Mouse (Mus musculus) hindbrain, embryonic 15.5 days (tissue): ENCODE data around the gene Gm10488. TPM values are rescaled to one million over a fixed set of nuclear protein-coding genes. Genes with fewer than 3 reads are reported as not detected.
"Not testable (repeated sequence)": the region's sequence is repeated elsewhere in the genome, so short reads cannot be mapped to it uniquely, and the experiment has no call there.

Source experiments
- ATAC-seq: fragments of 200-750 bp; cut with Nextera tagmentation; 2 replicates; pipeline ENCODE4 v1.8.0; 2017; ENCODE audit warnings: low read depth, moderate number of reproducible peaks, moderate TSS enrichment; ENCODE audit not compliant: low FRiP score
- H3K27ac ChIP-seq: fragments of 300-500 bp; sonication (generic); replicated peaks from 2 replicates; pipeline ENCODE4 v1.5.1; 2015; ENCODE audit warnings: mild to moderate bottlenecking, inconsistent platforms
- H3K27me3 ChIP-seq: fragments of 300-500 bp; sonication (generic); 2 replicates; pipeline ENCODE4 v1.6.1; 2015; ENCODE audit warnings: control low read depth, inconsistent platforms
- H3K36me3 ChIP-seq: fragments of 300-500 bp; sonication (generic); 2 replicates; pipeline ENCODE4 v1.6.1; 2015; ENCODE audit warnings: control low read depth, inconsistent platforms
- H3K4me1 ChIP-seq: fragments of 300-500 bp; sonication (generic); replicated peaks from 2 replicates; pipeline ENCODE4 v1.6.1; 2015; ENCODE audit warnings: control low read depth, inconsistent platforms
- H3K4me2 ChIP-seq: fragments of 300-500 bp; sonication (generic); 2 replicates; pipeline ENCODE4 v1.6.1; 2015; ENCODE audit warnings: moderate library complexity, mild to moderate bottlenecking, inconsistent platforms
- H3K4me3 ChIP-seq: fragments of 300-500 bp; sonication (generic); 2 replicates; pipeline ENCODE4 v1.5.1; 2015; ENCODE audit warnings: mild to moderate bottlenecking, inconsistent platforms
- H3K9ac ChIP-seq: fragments of 300-500 bp; sonication (generic); 2 replicates; pipeline ENCODE4 v1.6.1; 2015; ENCODE audit warnings: inconsistent platforms
- H3K9me3 ChIP-seq: fragments of 300-500 bp; sonication (generic); 2 replicates; pipeline ENCODE4 v1.6.1; 2016; ENCODE audit warnings: control low read depth, inconsistent platforms
- WGBS: fragments of 180-500 bp; shearing (Covaris S2); methylation state at CpG from one replicate; pipeline ENCODE4 v1.1.7; 2015; 5-methylcytosine and 5-hydroxymethylcytosine counted together
- microRNA-seq: library from miRNA; unstranded; fragments of <30 nt; microRNA quantifications from one replicate; pipeline ENCODE4, GENCODE M21; 2016
- polyA plus RNA-seq: library from polyadenylated mRNA; unstranded; fragments of >200 nt; fragmentation: Nextera tagmentation; extraction: Ambion mirVana; gene quantifications from 2 replicates; pipeline ENCODE4 v1.2.1, GENCODE M21; 2015

Gene Gm10488
- not detected in 2 replicates for polyA plus RNA-seq

DNA sequence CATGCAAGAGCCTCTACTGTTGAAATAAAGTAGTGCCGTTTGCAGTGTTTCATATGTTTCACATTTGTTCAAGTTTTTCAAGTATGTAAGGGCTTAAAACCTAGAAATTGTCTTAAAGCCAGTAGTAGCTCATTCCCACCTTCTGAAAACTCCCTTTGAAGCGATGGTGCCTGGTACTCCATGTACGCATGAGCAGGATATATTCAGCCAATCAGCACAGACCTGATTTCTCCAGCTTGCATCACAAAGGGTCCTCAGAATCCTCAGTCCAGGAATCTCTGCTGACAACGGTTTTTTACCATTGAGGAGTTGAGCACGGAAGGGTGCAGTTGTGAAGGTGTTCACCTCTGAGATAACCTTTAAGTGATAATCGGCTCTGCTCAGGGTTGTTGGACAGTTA, at the start of gene Gm10488:
Gm10488 (plus strand) TSS at position 301 of the 400 bp plus-strand sequence.
- no CpG with 5 or more reads among the region's 6 CpGs for WGBS
- H3K27me3 ChIP-seq, H3K4me1 ChIP-seq, H3K9ac ChIP-seq, H3K27ac ChIP-seq, H3K36me3 ChIP-seq, H3K9me3 ChIP-seq, ATAC-seq, H3K4me3 ChIP-seq, H3K4me2 ChIP-seq: not testable (repeated sequence)

Small RNA genes within 50 kb of the gene (microRNA-seq; reads per million reads assigned to microRNA genes)
- gene Gm44298 = not detected
